Mouse (Mus musculus) A20 (cell line): ENCODE data around the gene Ms4a14.

Experiments used
- DNase-seq: peaks from one replicate; pipeline ENCODE4 v3.0.0-alpha.2; 2011; ENCODE audit warnings: low read depth, low spot score

The Ms4a14 gene

DNA sequence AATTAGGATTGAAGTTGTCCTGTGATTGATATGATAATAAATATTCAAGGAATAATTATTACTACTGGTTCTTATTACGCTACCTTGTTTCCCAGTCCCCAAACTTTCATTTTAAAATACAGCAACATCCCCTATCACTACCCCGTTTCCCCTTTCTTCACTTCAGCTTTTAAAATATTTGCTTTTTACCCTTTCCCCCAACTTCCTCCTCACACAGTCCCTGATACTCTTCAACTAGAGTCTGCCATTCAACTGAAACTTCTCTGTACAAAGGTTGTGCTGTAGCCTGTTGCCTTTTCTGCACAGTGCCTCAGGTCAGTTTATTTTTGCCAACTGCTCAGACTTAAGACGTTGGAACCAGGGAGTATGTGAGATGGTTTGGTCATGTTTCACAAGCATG, 50.7 kb downstream of the Ms4a14 start:
- peak; percentile 75 for DNase-seq

DNA sequence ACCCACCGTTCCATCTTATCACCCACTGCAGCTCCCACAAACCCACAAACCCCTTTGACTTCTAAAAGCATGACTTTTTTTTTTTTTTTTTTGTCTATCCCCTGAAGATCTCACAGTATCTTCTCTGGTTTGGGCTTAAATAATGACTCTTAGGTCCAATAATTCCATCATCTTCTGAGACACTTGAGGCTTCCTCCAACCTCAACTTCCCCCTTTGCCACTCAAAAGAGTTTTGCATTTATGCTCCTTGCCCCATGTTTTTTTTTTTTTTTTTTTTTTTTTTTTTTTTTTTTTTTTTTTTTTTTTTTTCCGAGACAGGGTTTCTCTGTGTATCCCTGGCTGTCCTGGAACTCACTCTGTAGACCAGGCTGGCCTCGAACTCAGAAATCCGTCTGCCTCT, 51.3 kb downstream of the Ms4a14 start:
- peak; percentile 46 for DNase-seq

DNA sequence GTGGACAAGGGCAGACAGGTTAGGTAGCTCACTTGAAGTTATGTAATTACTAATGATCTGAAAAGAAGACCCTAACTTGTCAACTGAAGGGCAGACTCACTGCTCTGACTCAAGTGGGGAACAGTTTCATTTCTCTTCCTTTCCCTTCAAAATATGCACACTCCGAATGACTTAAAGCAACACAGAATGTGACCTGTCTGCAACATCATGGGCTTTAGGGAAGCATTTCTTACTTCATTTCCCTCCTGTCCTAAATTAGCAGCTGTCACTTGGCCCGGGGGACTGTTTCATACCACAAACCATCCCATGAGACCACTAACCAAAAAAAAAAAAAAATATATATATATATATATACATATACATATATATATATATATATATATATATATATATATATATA, 52.7 kb downstream of the Ms4a14 start:
- DNase-seq, result no peak
